Mouse (Mus musculus) MEL (cell line): Measurements from ENCODE around the gene Zfp583.

Source experiments
- CHD2 ChIP-seq: IDR thresholded peaks from 2 replicates; pipeline ENCODE4 v1.6.1; 2011; ENCODE audit warnings: low read length, improper control_type of control experiment
- CTCF ChIP-seq, 3 experiments: IDR thresholded peaks in 2 of 3; conservative IDR thresholded peaks in 1 of 3; 2 replicates each; pipeline ENCODE4 v1.5.1; 2011 to 2012; ENCODE audit warnings: low read length in 3 of 3, low read depth in 2 of 3, mild to moderate bottlenecking in 2 of 3, improper control_type of control experiment in 1 of 3, inconsistent platforms in 1 of 3, mixed read lengths in 1 of 3, moderate library complexity in 1 of 3; ENCODE audit not compliant: control insufficient read depth in 1 of 3, insufficient read depth in 1 of 3, poor library complexity in 1 of 3, severe bottlenecking in 1 of 3
- E2F4 ChIP-seq: IDR thresholded peaks from 2 replicates; pipeline ENCODE4 v1.6.1; 2011; ENCODE audit warnings: low read depth, low read length, improper control_type of control experiment, borderline replicate concordance
- GABPA ChIP-seq: IDR thresholded peaks from 2 replicates; pipeline ENCODE4 v1.6.1; 2012; ENCODE audit warnings: low read depth, mild to moderate bottlenecking, inconsistent platforms, low read length, improper control_type of control experiment, moderate library complexity
- HCFC1 ChIP-seq: IDR thresholded peaks from 2 replicates; pipeline ENCODE4 v1.6.1; 2012; ENCODE audit warnings: low read depth, mild to moderate bottlenecking, inconsistent platforms, low read length, improper control_type of control experiment, moderate library complexity
- JUND ChIP-seq: IDR thresholded peaks from 2 replicates; pipeline ENCODE4 v1.6.1; 2011; ENCODE audit warnings: low read depth, mild to moderate bottlenecking, improper control_type of control experiment, low read length
- KAT2A ChIP-seq: conservative IDR thresholded peaks from 2 replicates; pipeline ENCODE4 v1.6.1; 2012; ENCODE audit warnings: low read depth, low read length, improper control_type of control experiment, inconsistent platforms
- MEF2A ChIP-seq: IDR thresholded peaks from 2 replicates; pipeline ENCODE4 v1.6.1; 2014; ENCODE audit warnings: low read depth, mild to moderate bottlenecking, inconsistent platforms, low read length, improper control_type of control experiment; ENCODE audit not compliant: poor library complexity, insufficient replicate concordance, severe bottlenecking; ENCODE audit errors: extremely low read depth
- MXI1 ChIP-seq: IDR thresholded peaks from 2 replicates; pipeline ENCODE4 v1.6.1; 2011; ENCODE audit warnings: mild to moderate bottlenecking, low read depth, low read length, improper control_type of control experiment
- MYC ChIP-seq: IDR thresholded peaks from 2 replicates; pipeline ENCODE4 v1.6.1; 2011; ENCODE audit warnings: low read depth, mild to moderate bottlenecking, low read length, improper control_type of control experiment, moderate library complexity
- TAL1 ChIP-seq: IDR thresholded peaks from 2 replicates; pipeline ENCODE4 v1.6.1; 2012; ENCODE audit warnings: mild to moderate bottlenecking, inconsistent platforms, low read length, moderate library complexity, mixed read lengths
- TCF12 ChIP-seq: IDR thresholded peaks from 2 replicates; pipeline ENCODE4 v1.6.1; 2014; ENCODE audit warnings: low read depth, mild to moderate bottlenecking, inconsistent platforms, low read length, improper control_type of control experiment, moderate library complexity
- USF1 ChIP-seq: IDR thresholded peaks from 2 replicates; pipeline ENCODE4 v1.6.1; 2014; ENCODE audit warnings: low read depth, mild to moderate bottlenecking, inconsistent platforms, low read length, improper control_type of control experiment, moderate library complexity
- USF2 ChIP-seq, 2 experiments: IDR thresholded peaks; 2 replicates each; pipeline ENCODE4 v1.6.1; 2011 to 2012; ENCODE audit warnings: improper control_type of control experiment in 2 of 2, low read length in 2 of 2, borderline replicate concordance in 1 of 2, inconsistent platforms in 1 of 2, low read depth in 1 of 2, mild to moderate bottlenecking in 1 of 2; ENCODE audit not compliant: insufficient read depth in 1 of 2

GRCm38 (mm10) chr7:6282749-6283148 is 48.3 kb downstream of the Zfp583 start:
- TF ChIP-seq KAT2A (no peak), MXI1 (peak; percentile 52; the same call in 1 of the 2 replicates), MEF2A (no peak), TCF12 (no peak), MYC (no peak), JUND (no peak), HCFC1 (peak; percentile 61), CHD2 (no peak), CTCF (IDR thresholded peaks at IDR 0.05 in 2 of 3, conservative IDR thresholded peaks at IDR 0.05 in 1 of 3; ENCODE audit: control insufficient read depth in 1 of 3, insufficient read depth in 1 of 3, low read depth in 2 of 3, low read length in 3 of 3, poor library complexity in 1 of 3, severe bottlenecking in 1 of 3) (peak; percentile 47 to 73 (median 66)), E2F4 (no peak), GABPA (no peak), USF1 (no peak), TAL1 (no peak), USF2 (IDR thresholded peaks at IDR 0.05; ENCODE audit: borderline replicate concordance in 1 of 2, insufficient read depth in 1 of 2, low read depth in 1 of 2, low read length in 2 of 2) (no peak)
